Mouse (Mus musculus) heart, embryonic 12.5 days (tissue): ENCODE data around the gene Cubn. TPM values are rescaled to one million over a fixed set of nuclear protein-coding genes. Genes with fewer than 3 reads are reported as not detected.
A peak's percentile ranks its signal among the peaks of the same experiment; 100 is the strongest.

Experiments
- ATAC-seq: fragments of 200-750 bp; cut with Nextera tagmentation; 2 replicates; pipeline ENCODE4 v1.8.0; 2017; ENCODE audit warnings: moderate TSS enrichment, moderate library complexity; ENCODE audit not compliant: insufficient number of reproducible peaks, low FRiP score
- H3K27ac ChIP-seq: fragments of 300-500 bp; sonication (generic); 2 replicates; pipeline ENCODE4 v1.5.1; 2016; ENCODE audit warnings: mild to moderate bottlenecking, moderate library complexity; ENCODE audit not compliant: poor library complexity, severe bottlenecking
- H3K27me3 ChIP-seq: fragments of 300-500 bp; sonication (generic); replicated peaks from 2 replicates; pipeline ENCODE4 v1.6.1; 2016; ENCODE audit warnings: mild to moderate bottlenecking, moderate library complexity
- H3K36me3 ChIP-seq: fragments of 300-500 bp; sonication (generic); 2 replicates; pipeline ENCODE4 v1.6.1; 2016; ENCODE audit warnings: mild to moderate bottlenecking, moderate library complexity
- H3K4me1 ChIP-seq: fragments of 300-500 bp; sonication (generic); replicated peaks from 2 replicates; pipeline ENCODE4 v1.6.1; 2016; ENCODE audit warnings: mild to moderate bottlenecking
- H3K4me2 ChIP-seq: fragments of 300-500 bp; sonication (generic); 2 replicates; pipeline ENCODE4 v1.6.1; 2016; ENCODE audit warnings: mild to moderate bottlenecking, moderate library complexity
- H3K4me3 ChIP-seq: fragments of 300-500 bp; sonication (generic); 2 replicates; pipeline ENCODE4 v1.5.1; 2016; ENCODE audit warnings: mild to moderate bottlenecking
- H3K9ac ChIP-seq: fragments of 300-500 bp; sonication (generic); 2 replicates; pipeline ENCODE4 v1.6.1; 2016; ENCODE audit warnings: mild to moderate bottlenecking, moderate library complexity
- H3K9me3 ChIP-seq: fragments of 300-500 bp; sonication (generic); replicated peaks from 2 replicates; pipeline ENCODE4 v1.6.1; 2016; ENCODE audit warnings: mild to moderate bottlenecking, moderate library complexity
- WGBS: fragments of 180-500 bp; shearing (Covaris S2); methylation state at CpG from one replicate; pipeline ENCODE4 v1.1.7; 2016; 5-methylcytosine and 5-hydroxymethylcytosine counted together
- polyA plus RNA-seq: library from polyadenylated mRNA; unstranded; fragments of >200 nt; fragmentation: Nextera tagmentation; extraction: Ambion mirVana; gene quantifications from 2 replicates; pipeline ENCODE4 v1.2.1, GENCODE M21; 2016

The Cubn gene
- polyA plus RNA-seq, 1 experiment from 2014 or later, result 0.57 TPM

DNA sequence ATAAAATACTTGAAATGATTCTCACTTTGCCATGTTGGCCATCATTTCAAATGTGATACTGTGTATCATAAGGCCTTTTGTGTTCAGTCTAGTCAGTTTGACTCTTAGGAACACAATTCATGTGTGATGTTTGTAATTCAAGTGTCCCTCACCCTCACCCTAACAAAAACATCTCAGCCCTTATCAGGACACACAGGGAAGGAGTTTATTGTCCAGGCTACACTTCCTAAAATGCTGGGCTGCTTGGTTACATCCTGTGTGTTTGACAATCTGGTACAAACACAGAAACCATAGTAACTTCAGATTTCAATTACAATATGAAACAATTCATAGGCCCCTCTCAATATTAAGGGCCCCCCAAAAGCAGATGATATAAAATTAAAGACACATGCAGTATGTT is 83.9 kb downstream of the Cubn start:
- no peaks in the 10 kb centered on the region for H3K36me3 ChIP-seq
- no peaks in the 10 kb centered on the region for H3K9me3 ChIP-seq
- no peak for ATAC-seq
- peaks cover 9% of the 10 kb centered on the region; the same call in 1 of the 2 replicates for H3K4me1 ChIP-seq
- no peak overlapping the region for H3K4me2 ChIP-seq
- no peaks in the 10 kb centered on the region for H3K27me3 ChIP-seq
- H3K27ac ChIP-seq, result no peak overlapping the region
- no peak overlapping the region for H3K4me3 ChIP-seq
- no peak overlapping the region for H3K9ac ChIP-seq

- Histone ChIP-seq H3K9ac (no peak overlapping the region), H3K4me3 (no peak overlapping the region), H3K9me3 (no peaks in the 10 kb centered on the region), H3K27me3 (no peaks in the 10 kb centered on the region), H3K4me1 (peaks cover 9% of the 10 kb centered on the region; the same call in 1 of the 2 replicates), H3K36me3 (no peaks in the 10 kb centered on the region), H3K27ac (peak overlapping the region; percentile 13; the same call in 1 of the 2 replicates), H3K4me2 (no peak overlapping the region)
- WGBS, result 46% methylated on average over 5 of the region's 5 CpGs
- no peak for ATAC-seq
Observed at GRCm38 (mm10) chr2:13407272-13407671, 84.3 kb downstream of the Cubn start.

DNA sequence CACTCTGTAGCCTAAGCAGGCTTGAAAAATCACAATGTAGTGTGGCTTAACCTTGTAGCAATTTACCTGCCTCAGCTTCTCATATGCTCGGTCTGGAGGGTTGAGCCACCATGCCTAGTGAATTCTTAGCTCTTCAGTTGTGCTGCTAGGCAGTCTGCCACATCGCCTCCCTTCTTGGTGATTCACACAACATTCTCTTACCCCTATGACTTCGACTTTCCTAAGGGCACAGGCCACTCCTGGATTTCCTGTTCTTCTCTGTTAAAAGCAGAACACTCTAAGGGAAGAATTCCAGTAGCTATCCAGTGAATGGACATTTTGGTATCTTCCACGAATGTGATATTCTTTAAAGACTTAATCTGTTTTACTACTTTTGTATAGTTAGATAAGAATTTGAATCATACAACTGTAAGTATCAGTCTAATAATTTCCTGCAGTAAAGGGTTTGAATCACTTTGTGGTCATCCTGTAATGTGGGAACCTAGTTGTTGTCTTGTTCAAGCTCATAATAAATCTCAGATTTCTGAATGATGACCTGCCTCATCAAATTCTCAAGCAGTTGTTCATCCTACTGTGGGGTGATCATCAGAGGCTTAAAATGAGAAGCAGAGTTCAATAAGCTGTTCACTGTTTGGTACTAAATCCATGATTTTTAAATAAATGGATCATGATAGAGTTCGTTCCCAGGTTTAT is 86.5 kb downstream of the Cubn start:
- no peak overlapping the region for H3K4me3 ChIP-seq
- no peak overlapping the region for H3K4me2 ChIP-seq
- no peak overlapping the region for H3K9ac ChIP-seq
- H3K36me3 ChIP-seq, result no peaks in the 10 kb centered on the region
- no peaks in the 10 kb centered on the region for H3K9me3 ChIP-seq
- ATAC-seq, result no peak
- H3K4me1 ChIP-seq, result 0 out of 2 replicates have a peak, but pooled peaks cover 4% of the 10 kb centered on the region
- H3K27me3 ChIP-seq, result no peaks in the 10 kb centered on the region
- H3K27ac ChIP-seq, result no peak overlapping the region
- WGBS, result 66% methylated on average over 5 of the region's 5 CpGs

DNA sequence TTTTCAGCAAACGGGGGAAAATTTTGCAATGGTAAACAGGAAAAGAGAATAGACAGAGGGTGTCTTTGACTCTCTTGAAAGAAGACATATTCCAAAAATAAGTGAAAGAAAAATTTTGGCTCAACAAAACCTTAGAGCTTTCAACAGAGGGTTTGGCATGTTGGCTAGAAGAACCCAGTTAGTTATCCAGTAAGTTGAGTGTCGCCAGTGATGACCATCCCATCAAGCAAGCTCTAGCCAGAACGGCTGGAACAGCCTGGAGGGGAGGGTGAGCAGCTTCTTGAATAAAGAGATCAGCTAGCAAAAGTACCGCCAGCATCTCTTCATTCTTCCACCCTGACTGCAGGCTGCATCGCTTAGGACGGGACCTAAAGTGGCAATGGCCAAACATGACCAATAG is 90.8 kb downstream of the Cubn start:
- Histone ChIP-seq H3K9ac (no peak overlapping the region), H3K4me1 (peaks cover 17% of the 10 kb centered on the region), H3K4me2 (no peak overlapping the region), H3K9me3 (peaks cover 3% of the 10 kb centered on the region), H3K27me3 (no peaks in the 10 kb centered on the region), H3K27ac (no peak overlapping the region), H3K4me3 (no peak overlapping the region), H3K36me3 (no peaks in the 10 kb centered on the region)
- WGBS, result 80% methylated on average over 6 of the region's 6 CpGs
- no peak for ATAC-seq

GRCm38 (mm10) chr2:13399480-13400072 is 92.0 kb downstream of the Cubn start:
- Histone ChIP-seq H3K4me3 (no peak overlapping the region), H3K9me3 (peaks cover 3% of the 10 kb centered on the region), H3K27ac (peak overlapping the region; percentile 74), H3K27me3 (no peaks in the 10 kb centered on the region), H3K4me2 (no peak overlapping the region), H3K36me3 (no peaks in the 10 kb centered on the region), H3K9ac (no peak overlapping the region), H3K4me1 (peaks cover 20% of the 10 kb centered on the region)
- WGBS, result 49% methylated on average over 5 of the region's 5 CpGs
- ATAC-seq, result peak; percentile 44; the same call in 1 of the 2 replicates

GRCm38 (mm10) chr2:13398955-13399354 is 92.7 kb downstream of the Cubn start:
- peaks cover 3% of the 10 kb centered on the region for H3K9me3 ChIP-seq
- WGBS, result 20% methylated on average over 2 of the region's 2 CpGs
- H3K9ac ChIP-seq, result no peak overlapping the region
- H3K27ac ChIP-seq, result peak overlapping the region; percentile 74
- no peak overlapping the region for H3K4me2 ChIP-seq
- H3K36me3 ChIP-seq, result no peaks in the 10 kb centered on the region
- peaks cover 25% of the 10 kb centered on the region for H3K4me1 ChIP-seq
- H3K4me3 ChIP-seq, result no peak overlapping the region
- no peaks in the 10 kb centered on the region for H3K27me3 ChIP-seq
- ATAC-seq, result peak; percentile 54

GRCm38 (mm10) chr2:13398551-13398950 is 93.1 kb downstream of the Cubn start:
- Histone ChIP-seq H3K4me3 (no peak overlapping the region), H3K9me3 (peaks cover 3% of the 10 kb centered on the region), H3K4me2 (no peak overlapping the region), H3K27me3 (no peaks in the 10 kb centered on the region), H3K9ac (no peak overlapping the region), H3K36me3 (no peaks in the 10 kb centered on the region), H3K27ac (peak overlapping the region; percentile 74), H3K4me1 (peaks cover 25% of the 10 kb centered on the region)
- WGBS, result 59% methylated on average over 4 of the region's 4 CpGs
- no peak for ATAC-seq

- no peak overlapping the region for H3K9ac ChIP-seq
Observed at GRCm38 (mm10) chr2:13396124-13396540, 95.5 kb downstream of the Cubn start.

GRCm38 (mm10) chr2:13391018-13391417 is 100.6 kb downstream of the Cubn start:
- WGBS, result 25% methylated on average over 3 of the region's 3 CpGs
- peak; percentile 75 for ATAC-seq
- H3K4me2 ChIP-seq, result no peak overlapping the region
- no peaks in the 10 kb centered on the region for H3K36me3 ChIP-seq
- no peaks in the 10 kb centered on the region for H3K9me3 ChIP-seq
- peaks cover 25% of the 10 kb centered on the region for H3K4me1 ChIP-seq
- H3K27ac ChIP-seq, result peak overlapping the region; percentile 53
- no peak overlapping the region for H3K4me3 ChIP-seq
- no peak overlapping the region for H3K9ac ChIP-seq
- no peaks in the 10 kb centered on the region for H3K27me3 ChIP-seq

More at GRCm38 (mm10) chr2:13396124-13396540, 95.5 kb downstream of the Cubn start:
- peaks cover 32% of the 10 kb centered on the region for H3K4me1 ChIP-seq
- no peak overlapping the region for H3K4me2 ChIP-seq
- no peaks in the 10 kb centered on the region for H3K27me3 ChIP-seq
- ATAC-seq, result no peak
- 45% methylated on average over 3 of the region's 3 CpGs for WGBS
- peaks cover 3% of the 10 kb centered on the region for H3K9me3 ChIP-seq
- H3K4me3 ChIP-seq, result no peak overlapping the region
- H3K27ac ChIP-seq, result peak overlapping the region; percentile 51; the same call in 1 of the 2 replicates
- no peaks in the 10 kb centered on the region for H3K36me3 ChIP-seq

DNA sequence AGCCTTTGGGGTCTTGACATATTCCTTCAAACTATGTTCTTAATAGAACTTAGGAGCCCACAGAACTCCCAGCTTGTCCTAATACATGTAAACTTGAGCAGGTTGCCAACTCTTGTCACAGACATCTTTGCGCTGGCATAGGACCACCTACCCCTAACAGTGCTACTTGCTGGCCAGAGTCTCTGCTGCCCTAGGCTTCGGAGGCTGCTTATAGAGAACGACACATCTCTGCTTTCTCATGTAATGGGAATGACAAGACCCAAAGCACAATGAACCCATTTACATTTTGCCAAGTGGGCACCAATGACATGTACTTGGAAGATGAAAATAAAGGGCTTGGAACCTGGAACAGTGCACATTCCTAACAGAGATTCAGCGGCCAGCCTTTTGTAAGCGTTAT is 105.0 kb downstream of the Cubn start:
- Histone ChIP-seq H3K4me1 (peaks cover 34% of the 10 kb centered on the region), H3K4me2 (no peak overlapping the region), H3K9me3 (no peaks in the 10 kb centered on the region), H3K9ac (no peak overlapping the region), H3K36me3 (no peaks in the 10 kb centered on the region), H3K27me3 (no peaks in the 10 kb centered on the region), H3K27ac (peak overlapping the region; percentile 58), H3K4me3 (no peak overlapping the region)
- ATAC-seq, result no peak
- whole genome bisulfite sequencing, result 88% methylated on average over 5 of the region's 5 CpGs

- peaks cover 32% of the 10 kb centered on the region for H3K4me1 ChIP-seq
- H3K27ac ChIP-seq, result peak overlapping the region; percentile 95
- no peaks in the 10 kb centered on the region for H3K9me3 ChIP-seq
- 0 out of 2 replicates have a peak overlapping the region, but pooled peaks have one; percentile 6 for H3K4me2 ChIP-seq
- no peaks in the 10 kb centered on the region for H3K27me3 ChIP-seq
- H3K36me3 ChIP-seq, result no peaks in the 10 kb centered on the region
- H3K4me3 ChIP-seq, result no peak overlapping the region
- H3K9ac ChIP-seq, result no peak overlapping the region
- WGBS, result 43% methylated on average over 3 of the region's 3 CpGs
- peak; percentile 73; the same call in 1 of the 2 replicates for ATAC-seq
Observed at GRCm38 (mm10) chr2:13385542-13386345, 105.9 kb downstream of the Cubn start.
